Mouse (Mus musculus) hindbrain, embryonic 14.5 days (tissue): Measurements from ENCODE around the gene Trpc5os. TPM values are rescaled to one million over a fixed set of nuclear protein-coding genes. Genes with fewer than 3 reads are reported as not detected.

ENCODE experiments used
- polyA plus RNA-seq: library from polyadenylated mRNA; unstranded; fragments of >200 nt; fragmentation: Nextera tagmentation; extraction: Ambion mirVana; gene quantifications from 2 replicates; pipeline ENCODE4 v1.2.1, GENCODE M21; 2014

Trpc5os gene
- polyA plus RNA-seq, 1 experiment from 2014 or later = 0.08 TPM

Other genes starting within 250 kb of the Trpc5os start
- 12.9 and 13.1 TPM in 2 replicates for gene Alg13, start 138.8 kb upstream of the Trpc5os start, polyA plus RNA-seq
- 4.8 and 5.1 TPM in 2 replicates for gene Trpc5, start 231.6 kb downstream of the Trpc5os start, polyA plus RNA-seq
- 1.2 TPM in 2 replicates for gene Rtl4, start 232.3 kb downstream of the Trpc5os start, polyA plus RNA-seq